Mouse (Mus musculus) lung, adult 2 months (tissue): ENCODE data around the gene Pld3.

Experiments used
- CTCF ChIP-seq: fragments of 200-500 bp; IDR thresholded peaks from 2 replicates; pipeline ENCODE4 v1.5.1; 2011; ENCODE audit warnings: mild to moderate bottlenecking, low read length, control low read depth; ENCODE audit not compliant: insufficient read depth
- POLR2A ChIP-seq: fragments of 200-500 bp; IDR thresholded peaks from 2 replicates; pipeline ENCODE4 v1.6.1; 2011; ENCODE audit warnings: low read depth, mild to moderate bottlenecking, control low read depth, low read length, borderline replicate concordance; ENCODE audit errors: extremely low read depth

DNA sequence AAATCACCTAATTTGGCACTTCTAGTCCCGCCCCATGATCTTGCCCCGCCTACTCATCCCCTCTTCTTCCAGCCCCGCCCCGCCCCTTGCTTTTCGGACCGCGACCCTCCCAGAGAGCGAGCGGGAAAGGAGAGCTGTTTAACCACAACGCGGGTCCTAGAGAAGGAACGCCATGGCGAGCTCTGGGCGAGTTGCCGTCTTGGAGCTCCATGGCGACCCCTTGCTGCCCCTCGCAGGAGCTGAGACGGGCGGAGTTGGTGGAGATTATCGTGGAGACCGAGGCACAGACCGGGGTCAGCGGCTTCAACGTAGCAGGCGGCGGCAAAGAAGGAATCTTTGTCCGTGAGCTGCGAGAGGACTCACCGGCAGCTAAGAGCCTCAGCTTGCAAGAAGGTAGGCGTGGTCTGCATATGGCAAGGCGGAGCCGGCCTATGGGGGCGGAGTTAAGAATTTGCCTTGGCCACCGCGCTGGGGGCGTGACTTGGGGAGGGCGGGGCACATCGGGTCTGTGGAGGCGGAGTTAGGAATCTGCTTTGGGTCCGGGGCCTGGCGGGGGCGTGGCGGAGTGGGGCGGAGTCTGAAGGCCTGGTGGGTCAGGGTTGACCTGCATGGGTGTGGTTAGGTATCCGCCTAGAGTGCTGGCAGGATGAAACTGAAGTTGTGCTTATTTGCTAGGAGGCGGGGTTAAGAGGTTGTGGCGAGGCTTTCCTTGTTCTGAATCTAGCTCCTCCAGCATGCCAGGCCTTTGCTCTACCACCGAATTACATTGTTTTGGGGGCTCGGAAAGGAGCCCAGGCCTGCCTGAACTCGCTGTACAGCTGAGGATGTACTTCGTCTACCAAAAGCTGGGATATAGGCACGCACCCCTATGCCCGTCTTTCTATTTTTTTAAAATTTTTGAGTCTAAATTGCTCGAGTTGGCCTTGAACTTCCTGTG lies 45.0 kb downstream of the Pld3 start:
- no peak for TF ChIP-seq CTCF
- TF ChIP-seq POLR2A = peak; percentile 95
